Mouse (Mus musculus) heart, postnatal 0 days (tissue): ENCODE data around the gene Pi16.

Experiments
- CTCF ChIP-seq: IDR thresholded peaks from 2 replicates; pipeline ENCODE4 v1.5.1; 2016; ENCODE audit warnings: antibody characterized with exemption, control low read depth, low read depth
- EP300 ChIP-seq: IDR thresholded peaks from 2 replicates; pipeline ENCODE4 v1.6.1; 2016; ENCODE audit warnings: antibody characterized with exemption, low read depth

DNA sequence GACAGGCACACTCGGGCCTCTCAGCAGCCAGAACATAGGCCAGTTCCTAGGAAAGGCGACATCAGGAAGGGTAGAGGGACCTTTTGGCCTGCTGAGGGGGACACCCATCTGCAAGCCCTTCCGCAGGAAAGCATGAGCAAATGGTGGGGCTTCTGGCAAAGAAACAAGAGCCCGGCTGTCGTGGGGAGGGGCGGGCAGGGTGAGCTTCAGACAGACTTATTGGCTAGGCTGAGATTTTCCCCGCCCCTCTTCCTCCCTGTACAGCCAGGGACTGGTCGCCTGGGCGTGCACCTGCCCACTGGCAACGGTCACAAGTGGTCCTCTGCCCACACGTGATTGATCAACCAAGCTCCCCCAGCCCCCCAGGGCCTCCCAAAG lies 39.0 kb downstream of the Pi16 start:
- TF ChIP-seq CTCF = no peak
- peak; percentile 81; the same call in 1 of the 2 replicates for TF ChIP-seq EP300
